Mouse (Mus musculus) myocyte (in vitro differentiated cells): ENCODE data around the gene Efna2.

Source experiments
- CEBPB ChIP-seq: IDR thresholded peaks from 2 replicates; pipeline ENCODE4 v1.6.1; 2011; ENCODE audit warnings: mild to moderate bottlenecking, moderate library complexity; ENCODE audit not compliant: poor library complexity, insufficient read depth, severe bottlenecking
- E2F4 ChIP-seq: IDR thresholded peaks from one replicate; pipeline ENCODE4 v1.6.1; 2011; ENCODE audit warnings: mild to moderate bottlenecking, control low read depth, moderate library complexity; ENCODE audit not compliant: insufficient read depth
- MAX ChIP-seq: IDR thresholded peaks from one replicate; pipeline ENCODE4 v1.6.1; 2011; ENCODE audit warnings: low read depth, mild to moderate bottlenecking, control low read depth
- MYOD1 ChIP-seq, 3 experiments: IDR thresholded peaks; one replicate each; pipeline ENCODE4 v1.6.1; 2011; ENCODE audit warnings: control low read depth in 2 of 3, low read depth in 2 of 3, mild to moderate bottlenecking in 2 of 3, moderate library complexity in 1 of 3; ENCODE audit not compliant: insufficient read length in 2 of 3, control insufficient read depth in 1 of 3
- MYOG ChIP-seq, 3 experiments: IDR thresholded peaks; one replicate each; pipeline ENCODE4 v1.6.1; 2011; ENCODE audit warnings: control low read depth in 2 of 3, low read depth in 2 of 3, mild to moderate bottlenecking in 2 of 3; ENCODE audit not compliant: insufficient read length in 2 of 3, control insufficient read depth in 1 of 3, insufficient read depth in 1 of 3
- POLR2A ChIP-seq: IDR thresholded peaks from one replicate; pipeline ENCODE4 v1.6.1; 2011; ENCODE audit warnings: low read depth, mild to moderate bottlenecking, control low read depth, moderate library complexity; ENCODE audit not compliant: insufficient read length
- REST ChIP-seq: IDR thresholded peaks from one replicate; pipeline ENCODE4 v1.6.1; 2011; ENCODE audit warnings: mild to moderate bottlenecking, control low read depth, moderate library complexity; ENCODE audit not compliant: insufficient read depth, insufficient read length
- TCF12 ChIP-seq: IDR thresholded peaks from one replicate; pipeline ENCODE4 v1.6.1; 2011; ENCODE audit warnings: mild to moderate bottlenecking, control low read depth; ENCODE audit not compliant: poor library complexity, insufficient read depth, severe bottlenecking
- USF1 ChIP-seq: IDR thresholded peaks from one replicate; pipeline ENCODE4 v1.6.1; 2011; ENCODE audit warnings: low read depth, mild to moderate bottlenecking, control low read depth, moderate library complexity

GRCm38 (mm10) chr10:80141243-80141642 lies 38.0 kb upstream of the Efna2 start:
- TF ChIP-seq POLR2A (peak; percentile 67), MAX (no peak), TCF12 (no peak), CEBPB (no peak), MYOD1 (IDR thresholded peaks at IDR 0.05; ENCODE audit: control insufficient read depth in 1 of 3, insufficient read length in 2 of 3, low read depth in 2 of 3) (peak in 1 of 3 experiments; percentile 2), E2F4 (no peak), USF1 (no peak), MYOG (IDR thresholded peaks at IDR 0.05; ENCODE audit: control insufficient read depth in 1 of 3, insufficient read depth in 1 of 3, insufficient read length in 2 of 3, low read depth in 2 of 3) (peak in 1 of 3 experiments; percentile 10), REST (no peak)
